Mouse (Mus musculus) heart, postnatal 0 days (tissue): Measurements from ENCODE around the gene A030014E15Rik.

Source experiments
- CTCF ChIP-seq: IDR thresholded peaks from 2 replicates; pipeline ENCODE4 v1.5.1; 2016; ENCODE audit warnings: antibody characterized with exemption, control low read depth, low read depth
- EP300 ChIP-seq: IDR thresholded peaks from 2 replicates; pipeline ENCODE4 v1.6.1; 2016; ENCODE audit warnings: antibody characterized with exemption, low read depth

GRCm38 (mm10) chr1:82913025-82913424 lies 11.7 kb upstream of the A030014E15Rik start, which contains the start of gene A030005L19Rik:
- no peak for TF ChIP-seq CTCF
- no peak for TF ChIP-seq EP300
